Mouse (Mus musculus): ENCODE data around the gene Cdh4. TPM values are rescaled to one million over a fixed set of nuclear protein-coding genes. Genes with fewer than 3 reads are reported as not detected.

The Cdh4 gene
- polyA plus RNA-seq, 1 experiment from 2014 or later: 0.28 TPM

DNA sequence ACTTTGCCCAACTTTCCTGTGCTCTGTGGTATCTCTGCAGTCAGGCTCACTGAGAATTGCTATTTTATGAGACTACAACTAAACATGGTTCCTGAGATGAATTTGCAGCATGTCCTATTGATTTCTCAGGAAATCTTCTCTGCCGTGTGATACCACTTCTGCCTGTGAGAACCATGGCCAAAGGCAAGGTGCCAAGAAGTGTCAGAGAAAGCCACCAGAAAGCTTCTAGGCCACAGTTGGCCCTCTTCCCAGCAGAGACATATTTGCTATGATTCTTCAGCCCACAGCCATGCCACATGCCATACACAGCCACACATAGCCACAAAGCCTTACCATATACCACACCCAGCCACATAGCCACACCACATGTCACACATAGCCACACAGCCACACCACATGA, 157.7 kb downstream of the Cdh4 start:
- H3K9me3 ChIP-seq (replicated peaks): no peaks in the 10 kb centered on the region
- WGBS (ENCODE audit: insufficient replicate concordance): 81% methylated on average over 1 of the region's 1 CpGs
- no peak overlapping the region for H3K4me3 ChIP-seq (replicated peaks)
- H3K4me1 ChIP-seq (replicated peaks): no peaks in the 10 kb centered on the region
- ATAC-seq (ENCODE audit: low read depth): no peak
- no peak overlapping the region for H3K9ac ChIP-seq
- H3K27ac ChIP-seq: no peak overlapping the region
- no peak for DNase-seq
- no peaks in the 10 kb centered on the region for H3K27me3 ChIP-seq
- no peak overlapping the region for H3K4me2 ChIP-seq
- H3K36me3 ChIP-seq: no peaks in the 10 kb centered on the region

DNA sequence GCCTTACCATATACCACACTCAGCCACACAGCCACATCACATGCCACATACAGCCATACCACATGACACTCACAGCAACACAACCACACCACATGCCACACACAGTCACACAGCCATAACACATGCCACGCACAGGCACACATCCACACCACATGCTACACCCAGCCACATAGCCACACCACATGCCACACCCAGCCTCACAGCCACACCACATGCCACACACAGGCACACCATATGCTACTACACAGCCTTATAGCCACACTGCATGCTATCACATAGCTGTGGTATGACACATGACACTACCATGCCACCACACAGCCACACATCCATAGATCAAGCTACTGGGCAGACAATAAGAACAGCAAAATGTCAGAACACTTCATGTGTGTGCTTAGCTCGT, 158.1 kb downstream of the Cdh4 start:
- no peaks in the 10 kb centered on the region for H3K9me3 ChIP-seq (replicated peaks)
- no peaks in the 10 kb centered on the region for H3K27me3 ChIP-seq
- no peak overlapping the region for H3K27ac ChIP-seq
- 53% methylated on average over 2 of the region's 2 CpGs for WGBS (ENCODE audit: insufficient replicate concordance)
- DNase-seq: no peak
- H3K4me1 ChIP-seq (replicated peaks): no peaks in the 10 kb centered on the region
- no peak for ATAC-seq (ENCODE audit: low read depth)
- H3K36me3 ChIP-seq: no peaks in the 10 kb centered on the region
- H3K4me3 ChIP-seq (replicated peaks): no peak overlapping the region
- H3K9ac ChIP-seq: no peak overlapping the region
- no peak overlapping the region for H3K4me2 ChIP-seq

DNA sequence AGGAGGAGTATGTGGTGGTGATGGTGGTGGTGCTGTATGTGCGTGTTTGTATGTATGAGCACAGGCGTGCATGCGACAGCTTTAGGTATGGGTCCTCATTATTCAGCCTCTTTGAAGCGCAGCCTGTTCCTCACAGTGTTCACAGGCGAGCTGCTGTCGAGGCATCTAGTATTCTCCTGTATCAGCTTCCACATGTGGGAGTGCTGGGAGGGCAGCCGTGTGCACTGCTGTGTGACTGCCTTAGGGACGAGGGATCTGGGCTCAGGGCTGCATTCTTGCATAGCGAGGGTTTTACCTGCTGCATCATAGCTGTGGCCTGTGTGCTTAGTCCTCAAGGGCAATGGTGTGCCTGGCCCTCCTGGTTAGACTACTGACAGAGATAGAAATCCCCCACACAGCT, 158.9 kb downstream of the Cdh4 start:
- Histone ChIP-seq H3K9ac (no peak overlapping the region), H3K4me3 (replicated peaks) (no peak overlapping the region), H3K36me3 (no peaks in the 10 kb centered on the region), H3K27ac (no peak overlapping the region), H3K27me3 (no peaks in the 10 kb centered on the region), H3K9me3 (replicated peaks) (no peaks in the 10 kb centered on the region), H3K4me2 (no peak overlapping the region), H3K4me1 (replicated peaks) (no peaks in the 10 kb centered on the region)
- no peak for DNase-seq
- no peak for ATAC-seq (ENCODE audit: low read depth)
- WGBS (ENCODE audit: insufficient replicate concordance): 66% methylated on average over 9 of the region's 9 CpGs

DNA sequence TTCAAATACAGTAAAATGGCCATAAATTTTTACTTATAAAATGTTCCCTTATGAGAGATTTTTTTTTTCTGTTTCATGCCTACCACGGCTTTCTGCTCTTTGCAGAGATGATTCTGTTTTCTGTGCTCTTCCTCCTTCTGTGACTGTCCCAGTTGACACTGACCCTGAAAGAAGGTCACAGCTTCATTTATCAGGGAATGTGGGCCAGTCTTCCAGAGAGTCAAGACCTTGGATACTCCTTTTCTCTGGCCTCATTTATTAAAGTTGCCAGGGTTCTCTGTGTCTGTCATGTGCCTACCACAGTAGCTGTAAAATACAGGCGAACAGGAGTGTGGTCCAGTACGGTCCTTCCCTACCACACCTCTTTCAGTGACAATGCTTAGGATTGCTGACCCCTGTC, 162.5 kb downstream of the Cdh4 start:
- 55% methylated on average over 3 of the region's 3 CpGs for WGBS (ENCODE audit: insufficient replicate concordance)
- ATAC-seq (ENCODE audit: low read depth) (no peak), DNase-seq (no peak)
- Histone ChIP-seq H3K9me3 (replicated peaks) (no peaks in the 10 kb centered on the region), H3K36me3 (no peaks in the 10 kb centered on the region), H3K4me2 (no peak overlapping the region), H3K4me1 (replicated peaks) (no peaks in the 10 kb centered on the region), H3K27ac (no peak overlapping the region), H3K9ac (no peak overlapping the region), H3K4me3 (replicated peaks) (no peak overlapping the region), H3K27me3 (no peaks in the 10 kb centered on the region)

DNA sequence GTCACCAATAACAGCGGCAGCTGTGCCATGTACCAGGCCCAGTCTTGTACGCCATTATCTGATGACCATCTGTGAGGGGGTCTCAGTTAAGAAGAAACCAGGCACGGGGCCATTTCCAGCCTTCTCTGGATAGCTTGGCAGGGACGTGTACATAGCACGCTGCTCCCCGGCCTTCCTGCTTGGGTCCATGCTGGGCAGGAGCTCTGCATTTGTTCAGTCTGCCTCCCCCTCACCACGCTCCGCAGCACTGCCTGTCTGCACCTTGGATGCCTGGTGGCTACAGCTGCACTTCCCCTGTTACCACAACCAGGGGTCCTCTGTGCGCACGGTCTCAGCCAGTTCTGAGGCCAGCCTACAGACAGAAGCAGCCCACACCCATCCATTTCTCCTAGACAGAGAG, 163.0 kb downstream of the Cdh4 start:
- Histone ChIP-seq H3K9me3 (replicated peaks) (no peaks in the 10 kb centered on the region), H3K36me3 (no peaks in the 10 kb centered on the region), H3K27ac (no peak overlapping the region), H3K4me3 (replicated peaks) (no peak overlapping the region), H3K4me1 (replicated peaks) (no peaks in the 10 kb centered on the region), H3K27me3 (no peaks in the 10 kb centered on the region), H3K4me2 (no peak overlapping the region), H3K9ac (no peak overlapping the region)
- WGBS (ENCODE audit: insufficient replicate concordance): 69% methylated on average over 10 of the region's 10 CpGs
- no peak for DNase-seq
- ATAC-seq (ENCODE audit: low read depth): no peak

DNA sequence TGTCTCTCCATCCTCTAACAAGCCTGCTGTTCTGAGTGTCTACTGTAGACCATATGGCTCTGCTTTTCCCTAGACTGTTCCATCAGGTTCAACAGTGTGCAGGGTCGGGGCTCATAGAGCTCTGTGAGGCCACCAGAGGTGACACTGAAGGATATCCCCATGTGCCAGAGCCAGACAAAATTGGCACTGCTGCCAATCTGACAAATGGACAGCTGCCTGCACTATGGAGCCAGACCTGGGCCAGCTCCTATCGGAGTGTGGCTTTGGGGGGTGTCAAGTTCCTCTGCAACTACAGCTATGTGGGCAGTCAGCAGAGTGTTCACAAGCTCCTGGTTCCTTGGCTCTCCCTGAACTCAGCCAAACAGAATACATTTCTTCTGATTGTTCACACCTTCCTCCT, 164.1 kb downstream of the Cdh4 start:
- H3K9me3 ChIP-seq (replicated peaks): no peaks in the 10 kb centered on the region
- no peaks in the 10 kb centered on the region for H3K4me1 ChIP-seq (replicated peaks)
- no peak overlapping the region for H3K9ac ChIP-seq
- WGBS (ENCODE audit: insufficient replicate concordance): 78% methylated on average over 2 of the region's 2 CpGs
- no peak for ATAC-seq (ENCODE audit: low read depth)
- H3K4me2 ChIP-seq: no peak overlapping the region
- no peaks in the 10 kb centered on the region for H3K36me3 ChIP-seq
- no peaks in the 10 kb centered on the region for H3K27me3 ChIP-seq
- no peak overlapping the region for H3K27ac ChIP-seq
- DNase-seq: no peak
- H3K4me3 ChIP-seq (replicated peaks): no peak overlapping the region

DNA sequence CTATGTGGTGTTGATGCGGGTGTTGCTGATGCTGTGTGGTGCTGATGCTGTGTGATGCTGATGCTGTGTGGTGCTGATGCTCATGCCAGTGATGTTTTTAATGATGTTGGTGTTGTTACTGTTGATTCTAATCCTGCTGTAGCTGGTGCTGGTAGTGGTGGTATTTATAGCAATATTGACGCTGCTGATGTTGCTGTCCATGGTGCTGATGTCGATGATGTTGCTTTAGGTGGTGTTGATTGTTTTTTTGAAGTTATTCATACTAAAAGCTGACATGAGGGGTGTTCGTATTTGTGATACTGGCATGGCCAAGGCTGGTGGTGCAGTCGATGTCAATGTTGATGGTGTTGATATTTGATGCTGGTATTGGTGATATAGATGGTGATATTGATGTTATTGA, 173.7 kb downstream of the Cdh4 start:
- 39% methylated on average over 5 of the region's 5 CpGs for whole genome bisulfite sequencing (ENCODE audit: insufficient replicate concordance)
- Histone ChIP-seq H3K4me2 (no peak overlapping the region), H3K4me3 (replicated peaks) (no peak overlapping the region), H3K27me3 (no peaks in the 10 kb centered on the region), H3K36me3 (no peaks in the 10 kb centered on the region), H3K9me3 (replicated peaks) (0 out of 2 replicates have a peak, but pooled peaks cover 3% of the 10 kb centered on the region), H3K9ac (no peak overlapping the region), H3K27ac (no peak overlapping the region), H3K4me1 (replicated peaks) (no peaks in the 10 kb centered on the region)
- ATAC-seq (ENCODE audit: low read depth) (no peak), DNase-seq (no peak)

DNA sequence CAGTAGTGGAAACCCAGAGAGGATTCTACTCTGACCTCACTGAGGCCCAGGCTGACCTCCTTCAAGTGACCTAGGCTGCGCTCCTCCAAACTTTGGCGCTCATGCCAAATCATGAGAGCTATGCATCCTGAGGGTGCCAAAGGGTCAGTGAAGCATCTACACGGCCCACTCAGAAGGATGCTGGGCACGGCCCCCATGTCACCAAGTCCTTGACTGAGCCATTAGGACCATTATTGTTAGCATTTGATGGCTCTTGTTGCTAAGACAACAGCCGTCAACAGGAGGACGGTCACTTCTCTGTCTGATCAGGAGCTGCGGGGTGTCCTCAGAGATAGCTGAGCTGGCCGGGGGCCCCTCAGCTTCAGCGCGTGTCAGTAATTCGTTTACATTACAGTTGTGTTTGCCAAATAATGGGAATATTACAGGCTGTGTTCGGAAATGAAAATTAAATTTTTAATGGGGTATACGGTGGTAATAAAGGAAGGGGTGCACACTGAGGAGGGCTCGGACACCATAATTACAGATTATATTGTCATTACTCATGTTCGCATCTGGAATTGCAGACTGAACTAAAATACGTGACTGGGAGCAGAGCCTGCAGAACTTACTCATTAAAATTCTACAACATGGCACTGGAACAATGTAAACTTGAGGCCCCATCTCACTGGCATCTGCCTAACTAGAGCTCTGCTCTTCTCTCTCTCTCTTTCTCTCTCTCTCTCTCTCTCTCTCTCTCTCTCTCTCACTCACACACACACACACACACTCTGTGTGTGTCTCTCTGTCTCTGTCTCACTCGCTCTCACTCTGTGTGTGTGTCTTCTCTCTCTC, 181.6 kb downstream of the Cdh4 start:
- no peak overlapping the region for H3K27ac ChIP-seq
- no peak overlapping the region for H3K4me3 ChIP-seq (replicated peaks)
- no peak overlapping the region for H3K9ac ChIP-seq
- DNase-seq (no peak), ATAC-seq (ENCODE audit: low read depth) (no peak)
- H3K9me3 ChIP-seq (replicated peaks): no peaks in the 10 kb centered on the region
- no peaks in the 10 kb centered on the region for H3K4me1 ChIP-seq (replicated peaks)
- H3K4me2 ChIP-seq: no peak overlapping the region
- 73% methylated on average over 17 of the region's 17 CpGs for WGBS (ENCODE audit: insufficient replicate concordance)
- no peaks in the 10 kb centered on the region for H3K36me3 ChIP-seq
- H3K27me3 ChIP-seq: no peaks in the 10 kb centered on the region

DNA sequence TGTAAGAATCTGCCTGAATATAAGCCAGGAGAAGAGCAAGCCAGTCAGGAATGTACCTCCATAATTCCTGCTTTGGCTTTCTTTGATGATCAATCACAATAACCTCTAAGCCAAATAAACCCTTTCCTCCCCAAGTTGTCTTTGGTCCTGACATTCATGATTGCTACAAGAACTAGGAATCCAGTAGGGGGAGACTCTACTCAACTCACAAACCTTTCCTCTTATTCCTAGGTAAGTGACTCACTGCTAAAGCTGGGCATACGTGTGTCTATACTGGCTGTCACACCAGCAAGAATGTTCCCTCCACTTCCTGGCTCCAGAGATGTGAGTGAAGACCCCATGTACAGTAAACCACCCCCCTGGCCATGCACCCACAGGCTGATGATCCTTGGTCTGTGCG, 185.3 kb downstream of the Cdh4 start:
- Histone ChIP-seq H3K36me3 (no peaks in the 10 kb centered on the region), H3K27me3 (no peaks in the 10 kb centered on the region), H3K9ac (no peak overlapping the region), H3K4me1 (replicated peaks) (no peaks in the 10 kb centered on the region), H3K4me3 (replicated peaks) (no peak overlapping the region), H3K27ac (no peak overlapping the region), H3K4me2 (no peak overlapping the region), H3K9me3 (replicated peaks) (no peaks in the 10 kb centered on the region)
- WGBS (ENCODE audit: insufficient replicate concordance): 66% methylated on average over 2 of the region's 2 CpGs
- no peak for DNase-seq
- no peak for ATAC-seq (ENCODE audit: low read depth)

DNA sequence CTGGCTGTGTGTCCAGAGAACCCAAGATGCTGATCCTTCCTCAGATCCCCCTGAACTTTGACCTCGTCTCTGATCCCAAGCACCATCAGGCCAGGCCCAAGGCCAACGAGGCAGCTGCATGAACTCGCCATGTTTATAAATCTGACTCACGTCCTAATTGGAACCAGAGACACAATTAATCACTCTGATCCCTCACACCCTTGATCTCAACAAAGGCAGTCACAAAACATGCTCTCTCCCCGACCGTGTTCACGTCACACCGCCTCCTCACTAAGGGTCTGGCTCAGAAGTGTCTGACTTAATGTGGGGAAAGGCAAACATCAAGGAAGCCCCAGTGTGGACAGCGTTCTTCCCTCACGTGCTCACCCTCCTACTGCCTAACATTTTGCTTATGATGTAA, 188.5 kb downstream of the Cdh4 start:
- Histone ChIP-seq H3K9ac (no peak overlapping the region), H3K36me3 (no peaks in the 10 kb centered on the region), H3K4me1 (replicated peaks) (no peaks in the 10 kb centered on the region), H3K4me3 (replicated peaks) (no peak overlapping the region), H3K27ac (no peak overlapping the region), H3K27me3 (no peaks in the 10 kb centered on the region), H3K4me2 (no peak overlapping the region), H3K9me3 (replicated peaks) (no peaks in the 10 kb centered on the region)
- no peak for ATAC-seq (ENCODE audit: low read depth)
- 65% methylated on average over 10 of the region's 10 CpGs for WGBS (ENCODE audit: insufficient replicate concordance)
- no peak for DNase-seq

DNA sequence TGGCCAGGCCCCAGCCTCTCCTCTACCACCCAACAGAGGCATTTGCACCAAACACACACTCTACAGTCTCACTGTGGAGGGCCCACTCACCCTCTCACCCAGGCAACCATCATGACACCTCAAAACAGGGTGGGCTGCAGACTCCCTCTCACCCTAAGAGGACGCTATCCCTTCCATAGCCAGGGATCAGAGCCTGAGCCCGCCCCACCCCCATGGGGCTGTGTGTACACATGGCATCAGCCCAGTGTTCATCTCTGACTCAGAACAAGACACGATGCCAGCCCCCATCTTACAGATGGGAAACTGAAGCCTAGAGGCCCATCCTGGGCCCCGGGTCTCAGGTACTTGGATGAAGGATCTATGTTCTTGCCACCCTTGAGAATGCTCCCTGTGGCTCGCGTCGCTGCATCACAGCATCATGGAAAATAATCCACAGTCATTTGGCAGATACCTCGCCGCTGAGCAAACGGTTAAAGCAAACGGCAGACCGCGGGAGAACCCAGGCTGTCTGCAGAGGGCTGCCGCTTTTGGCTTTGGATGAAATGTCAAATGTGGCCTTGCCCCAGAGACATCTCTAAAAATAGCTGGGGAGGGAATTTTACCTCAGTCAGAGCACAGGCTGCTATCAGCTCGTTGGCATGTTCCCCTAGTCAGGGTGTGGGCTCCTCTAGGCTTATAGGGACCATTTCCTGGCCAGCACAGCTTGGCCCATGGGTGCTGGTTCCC, 198.5 kb downstream of the Cdh4 start:
- Histone ChIP-seq H3K27me3 (no peaks in the 10 kb centered on the region), H3K9ac (no peak overlapping the region), H3K4me2 (no peak overlapping the region), H3K9me3 (replicated peaks) (no peaks in the 10 kb centered on the region), H3K4me1 (replicated peaks) (no peaks in the 10 kb centered on the region), H3K27ac (no peak overlapping the region), H3K4me3 (replicated peaks) (no peak overlapping the region), H3K36me3 (no peaks in the 10 kb centered on the region)
- DNase-seq (no peak), ATAC-seq (ENCODE audit: low read depth) (no peak)
- 70% methylated on average over 15 of the region's 15 CpGs for WGBS (ENCODE audit: insufficient replicate concordance)

Data from liver, embryonic 13.5 days (tissue).